ENCODE assay signal across 11 mouse cellular contexts in the genomic region with DNA sequence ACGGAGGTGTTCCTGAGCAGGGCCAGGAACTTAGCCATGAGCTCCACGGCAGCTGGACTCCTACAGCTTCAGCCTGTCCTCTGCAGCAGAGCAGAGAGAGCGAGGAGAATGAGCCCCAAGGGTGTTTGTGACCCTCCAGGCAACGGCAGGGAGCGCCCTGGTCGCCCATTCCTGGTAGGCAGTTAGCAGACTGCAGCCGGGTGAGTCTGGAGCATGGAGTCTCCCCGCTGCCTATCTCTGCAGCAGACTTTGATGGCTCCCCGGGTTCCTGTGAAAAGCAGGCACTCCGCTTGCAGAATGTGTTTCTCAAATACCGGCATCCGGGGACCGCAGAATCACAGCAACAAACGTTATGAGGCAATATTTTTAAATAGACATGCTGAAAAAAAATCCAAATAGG.
DNase-seq lines count a peak whose midpoint lies in the region; ATAC-seq and TF ChIP-seq lines count a peak whose summit lies in the region.
"Had no signal": no experiment of that assay in that cellular context is flagged by ENCODE, and none has a peak within 500 bp of the region (broad histone marks: within the 10 kb centered on the region; RNA-seq: fewer than 3 reads in every experiment).

No protein-coding gene starts in this region.

- H3K36me3 ChIP-seq in liver, postnatal 0 days (replicated peaks; ENCODE audit: insufficient read depth, low read length), result no peaks in the 10 kb centered on the region
- H3K36me3 ChIP-seq in neural tube, embryonic 14.5 days (ENCODE audit: control insufficient read depth, insufficient read depth, low read length), result no peaks in the 10 kb centered on the region
- H3K36me3 ChIP-seq: embryonic facial prominence, embryonic 15.5 days; stomach, embryonic 15.5 days had no signal

- no peak for TF ChIP-seq EP300 in liver, postnatal 0 days (IDR thresholded peaks at IDR 0.05; ENCODE audit: low read depth)

- no peak overlapping the region for H3K4me2 ChIP-seq in liver, postnatal 0 days (ENCODE audit: low read depth, low read length)
- peak overlapping the region; percentile 36; the same call in 1 of the 2 replicates for H3K4me2 ChIP-seq in neural tube, embryonic 14.5 days (ENCODE audit: low read depth, low read length)
- H3K4me2 ChIP-seq: embryonic facial prominence, embryonic 15.5 days; stomach, embryonic 15.5 days had no signal

- H3K4me1 ChIP-seq in liver, postnatal 0 days (ENCODE audit: insufficient read depth), result peaks cover 4% of the 10 kb centered on the region; the same call in 1 of the 2 replicates
- peaks cover 10% of the 10 kb centered on the region; the same call in 1 of the 2 replicates for H3K4me1 ChIP-seq in neural tube, embryonic 14.5 days (ENCODE audit: control insufficient read depth, insufficient read depth, low read length)
- H3K4me1 ChIP-seq: embryonic facial prominence, embryonic 15.5 days; stomach, embryonic 15.5 days had no signal

- WGBS in liver, postnatal 0 days (ENCODE audit: insufficient replicate concordance), result 27% methylated on average over 14 of the region's 14 CpGs
- 4% methylated on average over 14 of the region's 14 CpGs for WGBS in neural tube, embryonic 14.5 days

- no peak for TF ChIP-seq CTCF in liver, postnatal 0 days (IDR thresholded peaks at IDR 0.05; ENCODE audit: low read depth)

- no peak overlapping the region for H3K4me3 ChIP-seq in liver, postnatal 0 days (ENCODE audit: low read depth, low read length)
- H3K4me3 ChIP-seq in neural tube, embryonic 14.5 days (ENCODE audit: low read depth, low read length), result no peak overlapping the region
- H3K4me3 ChIP-seq: embryonic facial prominence, embryonic 15.5 days; stomach, embryonic 15.5 days had no signal

- H3K9ac ChIP-seq in liver, postnatal 0 days (replicated peaks), result no peak overlapping the region
- no peak overlapping the region for H3K9ac ChIP-seq in neural tube, embryonic 14.5 days (replicated peaks; ENCODE audit: low read depth, low read length)
- H3K9ac ChIP-seq: embryonic facial prominence, embryonic 15.5 days; stomach, embryonic 15.5 days had no signal

- no peaks in the 10 kb centered on the region for H3K27me3 ChIP-seq in liver, postnatal 0 days (ENCODE audit: insufficient read depth, low read length)
- H3K27me3 ChIP-seq in neural tube, embryonic 14.5 days (ENCODE audit: control insufficient read depth, insufficient read depth, low read length), result no peaks in the 10 kb centered on the region

- peak; percentile 3 to 17 for DNase-seq in adrenal gland, postnatal 36 days
- no peak for DNase-seq in adrenal gland, postnatal 25 days
- peak; percentile 10 for DNase-seq in liver
- no peak for DNase-seq in liver, postnatal 0 days
- peak; percentile 8 to 15 for DNase-seq in layer of hippocampus, postnatal 36 days
- DNase-seq in cerebellum, postnatal 14 days, result no peak
- DNase-seq: lung, postnatal 36 days had no signal

- no peak overlapping the region for H3K27ac ChIP-seq in liver, postnatal 0 days (ENCODE audit: low read depth)
- H3K27ac ChIP-seq in neural tube, embryonic 14.5 days (ENCODE audit: low read depth, low read length), result 0 out of 2 replicates have a peak overlapping the region, but pooled peaks have one; percentile 2
- H3K27ac ChIP-seq: embryonic facial prominence, embryonic 15.5 days; stomach, embryonic 15.5 days had no signal

- no peak for ATAC-seq in liver, postnatal 0 days
- ATAC-seq in neural tube, embryonic 14.5 days (ENCODE audit: low read depth), result peak; percentile 32; the same call in 1 of the 2 replicates
- ATAC-seq in cerebellum, adult (ENCODE audit: insufficient number of reproducible peaks, low FRiP score, low TSS enrichment), result no peak

- H3K9me3 ChIP-seq in liver, postnatal 0 days (ENCODE audit: low read length), result no peaks in the 10 kb centered on the region
- H3K9me3 ChIP-seq in neural tube, embryonic 14.5 days (ENCODE audit: control insufficient read depth, low read length), result no peaks in the 10 kb centered on the region
- H3K9me3 ChIP-seq: embryonic facial prominence, embryonic 15.5 days; stomach, embryonic 15.5 days had no signal

Comparison
In these comparisons a context has a peak if more than half of its experiments do, and no peak if none do; other contexts are left out.
1. DNase-seq: peak in adrenal gland, postnatal 36 days (2 of 2), liver (single experiment) and layer of hippocampus, postnatal 36 days (2 of 2); none in adrenal gland, postnatal 25 days (single experiment), liver, postnatal 0 days (single experiment) and cerebellum, postnatal 14 days (0 of 2).